Mouse (Mus musculus) liver, adult 2 months (tissue): ENCODE measurements around the gene Fto.

Experiments
- CTCF ChIP-seq: fragments of 200-500 bp; IDR thresholded peaks from 2 replicates; pipeline ENCODE4 v1.5.1; 2011; ENCODE audit warnings: low read depth, low read length, control low read depth
- POLR2A ChIP-seq: fragments of 200-500 bp; IDR thresholded peaks from 2 replicates; pipeline ENCODE4 v1.6.1; 2011; ENCODE audit warnings: low read length, control low read depth; ENCODE audit not compliant: insufficient read depth; ENCODE audit errors: extremely low read depth

DNA sequence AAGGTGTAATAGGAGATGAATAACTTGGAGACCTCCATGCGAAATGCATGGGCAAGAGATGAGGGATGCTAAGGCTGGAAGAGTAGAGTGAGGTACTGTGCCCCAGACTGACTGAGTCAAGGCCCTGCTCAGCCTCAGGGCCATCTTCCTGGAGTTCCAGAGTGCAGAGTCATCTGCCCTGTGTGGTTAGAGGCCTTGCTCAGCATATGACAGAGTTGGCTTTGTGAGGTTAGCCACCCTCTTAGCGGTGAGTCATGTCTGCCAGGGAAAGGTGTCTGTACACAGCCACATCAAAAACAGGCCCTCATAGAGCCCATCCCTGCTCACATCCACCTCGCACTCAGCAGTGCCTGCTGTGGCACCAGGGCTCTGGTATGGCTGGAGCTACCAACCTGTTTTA, 232.2 kb downstream of the Fto start:
- TF ChIP-seq CTCF: no peak
- TF ChIP-seq POLR2A: no peak
